ENCODE assay signal across 9 mouse cellular contexts in the genomic region with DNA sequence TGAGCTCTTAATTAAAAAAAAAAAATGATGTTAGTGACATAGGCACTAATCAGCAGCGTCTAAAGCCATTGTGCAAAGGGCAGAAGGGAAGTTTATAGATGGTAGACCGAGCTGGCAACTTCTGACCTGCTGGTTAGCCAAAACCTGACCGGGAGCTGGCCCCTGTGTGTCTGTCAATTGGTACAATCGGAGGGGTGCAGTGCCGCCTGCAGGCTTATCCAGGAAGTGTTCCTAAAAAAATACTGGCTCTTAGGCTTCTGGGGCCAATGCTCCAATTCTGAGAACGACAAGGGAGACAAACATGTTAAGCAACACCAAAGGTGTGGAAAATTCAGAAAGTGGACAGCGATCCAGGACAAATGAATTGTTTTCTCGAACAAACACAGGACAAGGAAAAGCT. TPM values are rescaled to one million over a fixed set of nuclear protein-coding genes. Genes with fewer than 3 reads are reported as not detected.
DNase-seq lines count a peak whose midpoint lies in the region; ATAC-seq and TF ChIP-seq lines count a peak whose summit lies in the region.
"Had no signal": no experiment of that assay in that cellular context is flagged by ENCODE, and none has a peak within 500 bp of the region (broad histone marks: within the 10 kb centered on the region; RNA-seq: fewer than 3 reads in every experiment).

No protein-coding gene starts in this region.

- H3K27ac ChIP-seq in MEL (ENCODE audit: control insufficient read depth, low read depth, low read length): no peak overlapping the region
- H3K27ac ChIP-seq: embryonic facial prominence, embryonic 13.5 days; limb, embryonic 13.5 days had no signal

- no peaks in the 10 kb centered on the region for H3K79me2 ChIP-seq in MEL (ENCODE audit: control insufficient read depth, insufficient read depth, low read length, poor library complexity)

- H3K4me3 ChIP-seq in MEL (ENCODE audit: control insufficient read depth in 1 of 2, insufficient read depth in 1 of 2, low read depth in 2 of 2, low read length in 2 of 2): peak overlapping the region in 1 of 2 experiments; percentile 42; a peak in 2 of 4 replicates
- H3K4me3 ChIP-seq: embryonic facial prominence, embryonic 13.5 days; limb, embryonic 13.5 days had no signal

- no peak for TF ChIP-seq EP300 in MEL (IDR thresholded peaks at IDR 0.05; ENCODE audit: low read depth in 1 of 2, low read length in 2 of 2)

- H3K4me1 ChIP-seq in MEL (ENCODE audit: control insufficient read depth in 1 of 2, insufficient read depth in 2 of 2, low read length in 2 of 2): peaks cover 6 to 26% of the 10 kb centered on the region in 2 experiments

- TF ChIP-seq CTCF in MEL (IDR thresholded peaks at IDR 0.05 in 2 of 3, conservative IDR thresholded peaks at IDR 0.05 in 1 of 3; ENCODE audit: control insufficient read depth in 1 of 3, insufficient read depth in 1 of 3, low read depth in 2 of 3, low read length in 3 of 3, poor library complexity in 1 of 3, severe bottlenecking in 1 of 3): peak; percentile 55 to 67 (median 61)

- H3K9ac ChIP-seq in MEL (ENCODE audit: control insufficient read depth, low read depth, low read length, poor library complexity, severe bottlenecking): no peak overlapping the region
- H3K9ac ChIP-seq: embryonic facial prominence, embryonic 13.5 days; limb, embryonic 13.5 days had no signal

- H3K27me3 ChIP-seq in MEL (ENCODE audit: control insufficient read depth in 1 of 2, insufficient read depth in 2 of 2, low read length in 2 of 2): no peaks in the 10 kb centered on the region

- no peak for TF ChIP-seq POLR2A in MEL (IDR thresholded peaks at IDR 0.05; ENCODE audit: control insufficient read depth in 1 of 2, insufficient read depth in 1 of 2, low read depth in 1 of 2, low read length in 2 of 2, poor library complexity in 1 of 2)

- ATAC-seq in neutrophil, adult 5-6 weeks (ENCODE audit: extremely low read depth, insufficient number of reproducible peaks, low FRiP score, poor library complexity, severe bottlenecking): peak; percentile 41; the same call in 1 of the 2 replicates
- no peak for ATAC-seq in inflammation-experienced regulatory T-cells, adult 6 months

- DNase-seq in kidney, postnatal 4 days: peak; percentile 60 to 70
- DNase-seq in kidney, adult 11 months: no peak
- DNase-seq in MEL (ENCODE audit: low read depth, low spot score): peak; percentile 63
- DNase-seq in embryo, embryonic 10 days (ENCODE audit: low spot score): peak; percentile 58
- no peak for DNase-seq in left cerebral cortex, adult 9 months (ENCODE audit: low spot score in 2 of 2)

- TF ChIP-seq RAD21 in MEL (IDR thresholded peaks at IDR 0.05; ENCODE audit: low read depth, low read length): peak; percentile 46

- peaks cover 0 to 20% of the 10 kb centered on the region in 2 experiments; a peak in 2 of 4 replicates for H3K36me3 ChIP-seq in MEL (ENCODE audit: control insufficient read depth in 1 of 2, insufficient read depth in 2 of 2, low read length in 2 of 2)
- H3K36me3 ChIP-seq: embryonic facial prominence, embryonic 13.5 days; limb, embryonic 13.5 days had no signal

- no peaks in the 10 kb centered on the region for H3K9me3 ChIP-seq in MEL (replicated peaks; ENCODE audit: insufficient read depth, low read length)
- H3K9me3 ChIP-seq: embryonic facial prominence, embryonic 13.5 days; limb, embryonic 13.5 days had no signal

TF ChIP-seq in MEL, 35 proteins besides CTCF, POLR2A, EP300 and RAD21:
- TF ChIP-seq BHLHE40 (IDR thresholded peaks at IDR 0.05; ENCODE audit: borderline replicate concordance, low read depth, low read length) (no peak), SMC3 (IDR thresholded peaks at IDR 0.05; ENCODE audit: low read depth, low read length) (peak; percentile 39)

RNA-seq across cellular contexts. Expression of a gene that starts 24.7 kb away (rescaled TPM):
- total RNA-seq in MEL (2012; rRNA removed): 1.5 and 1.8 TPM in 2 replicates
- polyA plus RNA-seq in MEL (2012; ENCODE audit: insufficient read depth in 1 of 2, insufficient read length in 2 of 2, low read depth in 1 of 2, low replicate concordance in 2 of 2, missing spikeins in 1 of 2): 1 to 10 TPM in 1 of 2 experiments, not detected in 1; 3.1 TPM
- 2.0 and 2.1 TPM in 2 replicates for total RNA-seq in neutrophil, adult 5-6 weeks (2017)
- 1 to 10 TPM in 1 of 3 experiments, under 1 TPM in 2; 0.55 to 3.2 (median 0.93) TPM for polyA plus RNA-seq in inflammation-experienced regulatory T-cells, adult 6 months (2017; shearing (Covaris generic))

Comparison
In these comparisons a context has a peak if more than half of its experiments do, and no peak if none do; other contexts are left out.
1. DNase-seq: peak in kidney, postnatal 4 days (2 of 2), MEL (single experiment) and embryo, embryonic 10 days (single experiment); none in kidney, adult 11 months (single experiment) and left cerebral cortex, adult 9 months (0 of 2).